Mouse (Mus musculus) lung, postnatal 0 days (tissue): ENCODE measurements around the gene Pigf. TPM values are rescaled to one million over a fixed set of nuclear protein-coding genes. Genes with fewer than 3 reads are reported as not detected.

Source experiments
- ATAC-seq: fragments of 200-750 bp; cut with Nextera tagmentation; 2 replicates; pipeline ENCODE4 v1.8.0; 2017; ENCODE audit warnings: moderate library complexity
- DNase-seq: peaks from one replicate; pipeline ENCODE4 v3.0.0-alpha.2; 2016; ENCODE audit warnings: low spot score
- H3K27ac ChIP-seq: fragments of 300-500 bp; sonication (generic); 2 replicates; pipeline ENCODE4 v1.5.1; 2014; ENCODE audit warnings: antibody characterized with exemption, mild to moderate bottlenecking, low read length, mixed read lengths
- H3K27me3 ChIP-seq: fragments of 300-500 bp; sonication (generic); replicated peaks from 2 replicates; pipeline ENCODE4 v1.6.1; 2014; ENCODE audit warnings: low read length, mixed read lengths; ENCODE audit not compliant: insufficient read depth
- H3K36me3 ChIP-seq: fragments of 300-500 bp; sonication (generic); 2 replicates; pipeline ENCODE4 v1.6.1; 2014; ENCODE audit warnings: low read length, mixed read lengths; ENCODE audit not compliant: insufficient read depth
- H3K4me1 ChIP-seq: fragments of 300-500 bp; sonication (generic); 2 replicates; pipeline ENCODE4 v1.6.1; 2014; ENCODE audit warnings: antibody characterized with exemption, low read depth, low read length, mixed read lengths; ENCODE audit not compliant: insufficient read depth
- H3K4me2 ChIP-seq: fragments of 300-500 bp; sonication (generic); replicated peaks from 2 replicates; pipeline ENCODE4 v1.6.1; 2014; ENCODE audit warnings: low read depth, mild to moderate bottlenecking, low read length, moderate library complexity, mixed read lengths
- H3K4me3 ChIP-seq: fragments of 300-500 bp; sonication (generic); 2 replicates; pipeline ENCODE4 v1.5.1; 2014; ENCODE audit warnings: low read depth, low read length
- H3K9ac ChIP-seq: fragments of 300-500 bp; sonication (generic); replicated peaks from 2 replicates; pipeline ENCODE4 v1.6.1; 2014; ENCODE audit warnings: low read depth, mild to moderate bottlenecking
- H3K9me3 ChIP-seq: fragments of 300-500 bp; sonication (generic); 2 replicates; pipeline ENCODE4 v1.6.1; 2016; ENCODE audit warnings: low read length, mixed read lengths
- CTCF ChIP-seq: IDR thresholded peaks from 2 replicates; pipeline ENCODE4 v1.5.1; 2016; ENCODE audit warnings: antibody characterized with exemption, mild to moderate bottlenecking
- EP300 ChIP-seq: IDR thresholded peaks from 2 replicates; pipeline ENCODE4 v1.6.1; 2016; ENCODE audit warnings: antibody characterized with exemption, mild to moderate bottlenecking, control low read depth
- WGBS: fragments of 180-500 bp; shearing (Covaris S2); extraction: QIAGEN DNeasy Blood & Tissue Kit; methylation state at CpG from one replicate; pipeline ENCODE4 v1.1.7; 2014; 5-methylcytosine and 5-hydroxymethylcytosine counted together
- polyA plus RNA-seq: library from polyadenylated mRNA; unstranded; fragments of >200 nt; fragmentation: Nextera tagmentation; extraction: Ambion mirVana; gene quantifications from 2 replicates; pipeline ENCODE4 v1.2.1, GENCODE M21; 2015

The Pigf gene
- polyA plus RNA-seq, 1 experiment from 2014 or later: 17.5 TPM

DNA sequence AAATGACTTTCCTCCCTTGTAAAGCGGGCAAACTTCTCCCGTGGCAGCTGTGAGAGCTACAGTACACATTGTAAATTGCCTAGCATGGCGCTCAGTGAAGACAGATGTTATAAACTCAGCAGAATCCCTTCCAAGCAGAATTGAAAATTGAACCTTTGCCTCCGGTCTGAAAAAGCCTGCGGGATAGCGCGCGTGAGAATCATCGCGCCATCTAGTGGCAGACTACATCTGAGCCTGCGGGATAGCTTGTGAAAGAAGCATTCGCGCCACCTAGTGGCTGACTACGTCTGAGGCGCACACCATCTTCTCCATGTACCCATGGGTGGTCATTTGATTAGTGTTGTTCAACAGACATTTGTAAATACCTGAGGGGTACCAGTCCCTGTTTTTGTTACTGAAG is 19.2 kb upstream of the Pigf start:
- no peak overlapping the region for H3K4me3 ChIP-seq
- TF ChIP-seq EP300: no peak
- TF ChIP-seq CTCF: peak; percentile 100
- H3K4me1 ChIP-seq: 0 out of 2 replicates have a peak, but pooled peaks cover 4% of the 10 kb centered on the region
- DNase-seq (peak; percentile 96), ATAC-seq (peak; percentile 73)
- no peaks in the 10 kb centered on the region for H3K27me3 ChIP-seq
- 2% methylated on average over 15 of the region's 15 CpGs for WGBS
- no peak overlapping the region for H3K9ac ChIP-seq
- H3K36me3 ChIP-seq: no peaks in the 10 kb centered on the region
- no peaks in the 10 kb centered on the region for H3K9me3 ChIP-seq
- no peak overlapping the region for H3K27ac ChIP-seq
- no peak overlapping the region for H3K4me2 ChIP-seq

DNA sequence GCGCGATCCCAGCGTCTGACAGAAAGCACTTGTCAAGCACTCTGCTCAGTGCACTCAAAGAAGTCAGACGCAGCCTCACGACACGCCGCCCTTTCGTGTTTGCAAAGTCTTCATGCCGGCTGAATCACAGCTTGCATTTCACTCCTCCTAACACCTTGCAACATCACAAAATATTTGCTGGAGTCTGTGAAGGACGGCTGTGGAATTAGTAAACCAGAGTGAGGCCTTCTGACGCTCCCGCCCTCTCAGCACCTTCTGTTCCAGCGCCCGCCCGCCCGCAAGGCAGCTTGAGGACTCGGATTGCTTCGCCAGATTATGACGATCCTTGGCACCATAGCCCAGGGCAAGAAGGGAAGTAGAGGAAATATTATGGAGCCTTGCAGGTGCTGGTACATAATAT is 16.5 kb upstream of the Pigf start:
- ATAC-seq (peak; percentile 94), DNase-seq (peak; percentile 93)
- Histone ChIP-seq H3K27me3 (no peaks in the 10 kb centered on the region), H3K9ac (no peak overlapping the region), H3K4me3 (no peak overlapping the region), H3K4me2 (no peak overlapping the region), H3K36me3 (0 out of 2 replicates have a peak, but pooled peaks cover 8% of the 10 kb centered on the region), H3K27ac (no peak overlapping the region), H3K4me1 (0 out of 2 replicates have a peak, but pooled peaks cover 4% of the 10 kb centered on the region), H3K9me3 (no peaks in the 10 kb centered on the region)
- TF ChIP-seq EP300 (no peak; the same call in none of the 2 replicates), CTCF (no peak)
- WGBS: 43% methylated on average over 19 of the region's 19 CpGs

DNA sequence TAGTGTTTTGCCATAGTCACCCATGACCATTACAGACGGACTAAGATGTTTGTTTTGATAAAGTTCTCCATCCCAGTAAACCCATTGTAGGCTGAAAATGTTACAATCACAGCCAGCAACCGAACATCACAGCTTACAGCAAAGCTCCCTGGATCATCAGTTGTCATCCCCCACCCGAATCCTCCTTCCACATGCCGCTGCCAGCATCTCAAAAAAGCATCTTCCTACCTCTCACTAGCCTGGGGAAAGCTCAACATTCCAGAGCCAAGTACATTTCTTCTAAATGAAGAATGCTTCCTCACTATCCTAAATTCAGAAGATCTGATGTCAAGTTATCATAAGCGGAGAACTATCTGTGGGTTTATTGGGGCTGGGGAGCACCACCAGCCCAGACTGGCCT is 13.3 kb upstream of the Pigf start:
- Histone ChIP-seq H3K4me3 (no peak overlapping the region), H3K27me3 (no peaks in the 10 kb centered on the region), H3K9ac (no peak overlapping the region), H3K27ac (no peak overlapping the region), H3K4me1 (0 out of 2 replicates have a peak, but pooled peaks cover 4% of the 10 kb centered on the region), H3K9me3 (no peaks in the 10 kb centered on the region), H3K4me2 (no peak overlapping the region), H3K36me3 (peaks cover 14% of the 10 kb centered on the region; the same call in 1 of the 2 replicates)
- DNase-seq: no peak
- TF ChIP-seq EP300 (no peak), CTCF (no peak)
- 79% methylated on average over 5 of the region's 5 CpGs for WGBS
- no peak for ATAC-seq

DNA sequence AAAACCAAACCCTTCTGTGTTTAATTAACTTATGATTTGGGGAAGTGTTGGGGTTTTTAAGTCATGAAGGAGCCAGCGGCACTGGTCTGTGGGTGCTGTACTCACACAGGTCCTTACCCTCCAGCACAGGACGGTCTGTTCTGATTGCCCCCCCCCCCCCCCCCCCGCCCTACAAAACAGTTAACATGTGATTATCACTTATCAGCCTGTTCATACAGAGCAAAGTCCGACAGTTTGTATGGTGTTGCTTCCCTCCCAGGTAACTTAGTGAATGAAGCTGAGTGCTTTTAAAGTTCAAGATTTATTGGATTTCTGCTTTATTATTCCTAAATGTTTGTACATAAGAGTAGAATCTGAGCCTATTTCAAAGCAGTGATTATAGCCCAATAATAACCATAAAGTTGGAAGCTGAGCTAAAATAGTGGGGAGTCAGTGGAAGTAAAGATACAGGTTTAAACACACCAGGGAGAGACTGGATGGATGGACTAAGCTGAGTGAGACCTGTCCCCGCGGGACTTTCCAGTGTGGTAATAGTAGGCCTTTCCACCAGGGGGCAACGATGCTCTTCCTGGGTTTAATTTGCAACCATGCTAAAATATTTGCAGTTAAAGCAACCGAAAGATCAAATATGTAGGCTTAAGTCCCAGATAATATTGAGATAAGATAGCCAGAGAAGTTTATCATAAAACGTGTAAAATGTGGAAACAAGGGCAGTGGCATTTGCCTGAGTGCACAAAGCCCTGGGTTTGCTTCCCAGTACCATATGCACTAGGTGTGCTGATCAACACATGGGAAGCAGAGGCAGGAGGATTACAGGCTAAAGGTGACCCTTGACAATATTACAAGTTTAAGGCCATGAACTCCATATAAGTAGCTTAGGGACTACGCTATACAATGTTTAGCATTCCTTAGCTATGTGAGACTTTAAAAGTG is 11.2 kb upstream of the Pigf start:
- peak; percentile 54 for ATAC-seq

DNA sequence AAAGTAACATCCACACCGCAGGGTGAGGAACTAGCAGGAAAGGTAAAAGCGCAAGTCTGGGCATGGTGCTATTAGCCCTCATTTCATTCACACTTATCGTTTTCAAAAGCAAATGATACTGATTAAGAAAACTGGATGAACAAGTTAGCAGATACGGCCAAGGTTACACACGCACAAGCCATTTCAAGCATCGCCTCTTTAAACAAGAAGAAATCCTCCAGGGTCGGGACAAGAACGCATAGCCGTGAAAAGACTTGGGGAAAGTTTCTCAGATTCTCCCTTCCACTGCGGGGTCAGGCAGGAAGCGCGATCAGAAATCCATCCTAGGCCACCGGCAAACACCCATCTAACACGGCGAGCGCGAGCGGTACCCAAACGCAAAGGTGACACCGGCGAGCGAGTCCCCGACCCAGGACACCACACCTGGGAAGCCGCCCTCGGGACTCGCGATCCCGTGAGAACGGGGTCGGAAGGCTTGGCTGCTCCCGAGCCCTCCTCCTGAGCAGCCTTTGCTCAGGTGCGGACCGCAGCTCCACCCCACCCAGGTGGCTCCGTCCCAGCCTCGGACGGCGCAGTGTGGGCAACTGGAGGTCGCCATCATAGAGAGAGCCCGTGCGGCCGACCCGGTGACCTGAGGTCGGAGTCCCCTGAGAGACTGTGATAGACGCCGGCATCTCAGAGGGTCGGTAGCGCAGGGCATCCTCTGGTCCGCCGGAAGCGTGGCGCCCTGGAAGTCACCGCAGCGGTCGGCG is 539 bp downstream of the Pigf start:
- WGBS: 1% methylated on average over 53 of the region's 55 CpGs
- peak; percentile 13 for DNase-seq
- peak overlapping the region; percentile 24 for H3K9ac ChIP-seq
- no peaks in the 10 kb centered on the region for H3K9me3 ChIP-seq
- H3K4me2 ChIP-seq: peak overlapping the region; percentile 94
- no peaks in the 10 kb centered on the region for H3K4me1 ChIP-seq
- ATAC-seq: peak; percentile 53
- H3K27ac ChIP-seq: no peak overlapping the region
- TF ChIP-seq EP300 (no peak), CTCF (no peak)
- H3K4me3 ChIP-seq: peak overlapping the region; percentile 70
- H3K27me3 ChIP-seq: no peaks in the 10 kb centered on the region
- no peaks in the 10 kb centered on the region for H3K36me3 ChIP-seq

More for the DNA sequence above, 11.2 kb upstream of the Pigf start:
- TF ChIP-seq EP300 (no peak), CTCF (peak; percentile 90)
- Histone ChIP-seq H3K9me3 (no peaks in the 10 kb centered on the region), H3K27ac (no peak overlapping the region), H3K36me3 (peaks cover 15% of the 10 kb centered on the region), H3K4me3 (no peak overlapping the region), H3K27me3 (no peaks in the 10 kb centered on the region), H3K4me1 (0 out of 2 replicates have a peak, but pooled peaks cover 4% of the 10 kb centered on the region), H3K4me2 (no peak overlapping the region), H3K9ac (no peak overlapping the region)
- DNase-seq: peak; percentile 78
- WGBS: 47% methylated on average over 9 of the region's 10 CpGs

DNA sequence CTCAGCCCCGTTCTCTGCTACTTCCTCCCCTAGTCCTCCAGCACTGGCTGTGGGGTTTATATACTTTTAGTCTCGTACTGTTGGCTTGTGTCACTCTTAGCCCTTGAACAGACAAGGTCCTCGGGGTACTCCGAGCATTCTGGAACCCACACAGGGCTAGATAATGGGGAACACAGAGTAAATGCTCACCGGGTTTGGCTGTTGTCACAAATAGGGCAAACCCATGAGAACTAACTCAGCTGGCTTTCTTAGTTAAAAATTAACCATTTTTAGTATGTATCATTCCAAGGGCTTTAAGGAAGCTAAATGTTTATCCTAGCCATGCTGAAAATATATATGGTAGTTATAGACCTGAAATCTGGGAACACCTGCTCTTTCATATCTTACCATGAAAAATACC is 5.5 kb downstream of the Pigf start:
- H3K36me3 ChIP-seq: no peaks in the 10 kb centered on the region
- no peak for TF ChIP-seq CTCF
- TF ChIP-seq EP300: no peak
- H3K4me3 ChIP-seq: no peak overlapping the region
- H3K9me3 ChIP-seq: no peaks in the 10 kb centered on the region
- no peak for DNase-seq
- no peak for ATAC-seq
- no peaks in the 10 kb centered on the region for H3K4me1 ChIP-seq
- no peak overlapping the region for H3K27ac ChIP-seq
- H3K9ac ChIP-seq: no peak overlapping the region
- H3K27me3 ChIP-seq: no peaks in the 10 kb centered on the region
- H3K4me2 ChIP-seq: no peak overlapping the region
- WGBS: 83% methylated on average over 5 of the region's 5 CpGs
